Mouse (Mus musculus) gastrocnemius, postnatal 10 days (tissue): ENCODE data around the gene Rbl1. TPM values are rescaled to one million over a fixed set of nuclear protein-coding genes. Genes with fewer than 3 reads are reported as not detected.

Experiments used
- total RNA-seq, 2 experiments: library from RNA; stranded (reverse); gene quantifications; 2 replicates each; pipeline ENCODE4 v1.2.3; 2021

The Rbl1 gene
- total RNA-seq, 2 experiments from 2014 or later, result 5.7 to 6.9 TPM

Other genes with a start within 250 kb of the Rbl1 start
- gene Ndrg3, start 212.5 kb downstream of the Rbl1 start, total RNA-seq, result 10 to 100 TPM; 22.5 to 26.1 TPM
- gene Dsn1, start 197.4 kb downstream of the Rbl1 start, total RNA-seq, result 1 to 10 TPM; 5.3 to 6.0 TPM
- gene Soga1, start 125.3 kb downstream of the Rbl1 start, total RNA-seq, result 10 to 100 TPM; 15.4 to 20.3 TPM
- not detected for gene Tldc2, start 117.5 kb downstream of the Rbl1 start, total RNA-seq
- 10 to 100 TPM; 15.9 to 20.2 TPM for gene Samhd1, start 69.3 kb downstream of the Rbl1 start, total RNA-seq
- gene Rpn2, start 74.5 kb upstream of the Rbl1 start, total RNA-seq, result 100 to 1,000 TPM in 1 of 2 experiments, 10 to 100 TPM in 1; 97.2 to 114 TPM
- under 1 TPM; 0.18 to 0.47 TPM for gene Mroh8, start 75.0 kb upstream of the Rbl1 start, total RNA-seq
- gene Ghrh, start 143.0 kb upstream of the Rbl1 start, total RNA-seq, result not detected
- gene Manbal, start 163.1 kb upstream of the Rbl1 start, total RNA-seq, result 10 to 100 TPM; 30.1 to 32.2 TPM
- 10 to 100 TPM in 1 of 2 experiments, 1 to 10 TPM in 1; 6.8 to 11.2 TPM for gene Src, start 213.9 kb upstream of the Rbl1 start, total RNA-seq